Mouse (Mus musculus) lung, adult 18-20 months (tissue): Measurements from ENCODE around the gene Pi4k2a.
"Not testable (repeated sequence)": the region's sequence is repeated elsewhere in the genome, so short reads cannot be mapped to it uniquely, and the experiment has no call there.

ENCODE experiments used
- DNase-seq, 2 experiments: peaks; one replicate each; pipeline ENCODE4 v3.0.0; 2022; ENCODE audit warnings: mixed read lengths in 2 of 2

Gene Pi4k2a

DNA sequence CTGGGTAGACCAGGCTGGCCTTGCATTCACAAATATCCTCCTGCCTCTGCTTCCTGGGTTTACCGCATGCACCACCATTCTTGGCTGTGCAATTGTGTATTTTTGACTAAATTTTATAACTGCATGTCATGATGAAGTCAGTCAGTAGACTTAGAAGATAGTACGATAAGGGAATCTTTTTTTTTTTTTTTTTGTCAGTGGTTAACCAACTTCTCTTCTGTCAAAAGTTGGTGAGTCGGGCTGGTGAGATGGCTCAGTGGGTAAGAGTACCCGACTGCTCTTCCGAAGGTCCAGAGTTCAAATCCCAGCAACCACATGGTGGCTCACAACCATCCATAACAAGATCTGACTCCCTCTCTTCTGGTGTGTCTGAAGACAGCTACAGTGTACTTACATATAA, 8.7 kb upstream of the Pi4k2a start:
- not testable (repeated sequence) for DNase-seq

- no peak for DNase-seq
Observed at GRCm38 (mm10) chr19:42085690-42086089, 4.6 kb upstream of the Pi4k2a start.

DNA sequence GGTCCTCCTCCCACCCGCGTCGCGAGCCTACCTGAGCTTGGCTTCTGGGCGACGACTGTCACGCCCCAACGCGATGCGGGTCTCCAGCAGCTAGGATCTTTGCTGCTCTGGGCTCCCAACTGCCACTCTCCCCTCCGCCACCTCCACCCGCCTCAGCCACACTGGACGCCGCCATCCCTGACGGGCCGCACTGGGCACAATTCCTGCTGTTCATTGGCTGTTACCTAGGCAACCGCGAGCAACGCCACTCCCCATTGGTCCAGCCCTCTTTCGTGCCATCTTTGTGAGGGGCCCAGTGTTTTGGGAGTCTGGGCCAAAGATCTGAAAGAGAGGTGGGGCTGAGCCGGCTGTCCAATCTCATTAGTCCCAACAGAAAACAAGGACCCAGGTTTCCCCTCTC, 4.1 kb upstream of the Pi4k2a start, which contains the start of gene Morn4:
Gene Morn4, minus strand, starts transcription at position 192 of the 400 bp plus-strand sequence.
- peak; percentile 69 to 80 for DNase-seq

- DNase-seq: peak; percentile 75 to 78
Observed at GRCm38 (mm10) chr19:42089103-42089747, 1.0 kb upstream of the Pi4k2a start.

- peak in 1 of 2 experiments; percentile 46 for DNase-seq
Observed at GRCm38 (mm10) chr19:42090637-42091141, 419 bp downstream of the Pi4k2a start.

- DNase-seq: no peak
Observed at GRCm38 (mm10) chr19:42099406-42099805, 9.1 kb downstream of the Pi4k2a start.

GRCm38 (mm10) chr19:42104681-42105080, 14.4 kb downstream of the Pi4k2a start:
- no peak for DNase-seq

- peak; percentile 51 to 74 for DNase-seq
Observed at GRCm38 (mm10) chr19:42115783-42116335, 25.6 kb downstream of the Pi4k2a start.

DNA sequence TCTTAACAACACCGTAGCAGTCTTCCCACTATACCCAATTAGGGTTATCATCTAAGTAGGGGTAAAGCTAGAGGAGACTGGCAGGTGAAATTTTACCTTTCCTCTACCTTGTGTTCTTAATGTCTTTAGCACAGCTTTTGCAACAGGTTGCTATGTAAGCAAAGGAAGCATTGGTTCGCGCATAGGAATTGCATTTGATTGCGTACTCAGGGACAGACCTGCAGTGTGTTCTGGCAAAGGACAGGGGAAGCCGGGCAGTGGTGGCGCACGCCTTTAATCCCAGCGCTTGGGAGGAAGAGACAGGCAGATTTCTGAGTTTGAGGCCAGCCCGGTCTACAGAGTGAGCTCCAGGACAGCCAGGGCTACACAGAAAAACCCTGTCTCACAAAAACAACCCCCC, 27.9 kb downstream of the Pi4k2a start:
- DNase-seq: no peak

DNA sequence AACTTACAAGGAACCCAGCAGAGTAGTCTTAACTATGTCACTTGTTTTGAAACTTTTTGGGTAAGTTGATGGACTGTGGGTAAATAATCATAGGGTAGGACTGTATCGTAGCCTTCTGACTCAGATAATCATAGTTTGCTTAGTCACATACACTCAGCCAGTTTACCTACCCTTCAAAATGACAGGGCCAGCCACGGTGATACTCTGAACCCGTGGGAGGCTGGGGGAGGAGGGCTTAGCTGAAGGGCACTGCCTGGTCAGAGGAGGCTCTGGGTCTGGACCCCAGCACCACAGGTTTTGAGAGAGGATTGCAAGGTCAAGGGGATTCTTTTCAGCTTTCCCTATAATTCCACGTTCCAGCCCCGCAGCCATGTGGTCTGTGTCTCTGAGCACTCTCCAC, 28.3 kb downstream of the Pi4k2a start:
- DNase-seq: no peak

DNA sequence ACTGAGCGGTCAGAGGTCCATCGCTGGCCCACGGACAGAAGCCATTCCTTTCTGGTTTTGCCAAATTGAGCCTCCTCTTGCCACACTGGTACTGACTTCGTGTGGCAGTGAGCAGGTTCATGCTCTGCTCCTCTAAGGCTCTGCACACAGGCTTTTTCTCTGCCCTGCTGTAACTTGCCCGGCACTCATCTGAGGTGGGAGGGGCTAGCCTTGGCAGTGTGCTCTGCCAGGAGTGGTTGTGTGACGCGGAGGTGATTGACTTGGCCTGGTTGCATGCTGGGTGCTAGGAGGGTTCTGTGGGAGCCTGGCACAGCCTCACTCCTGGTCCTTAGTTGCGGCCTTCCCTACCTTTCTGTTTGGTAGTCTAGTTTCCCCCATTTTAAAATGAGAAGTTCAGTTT, 30.2 kb downstream of the Pi4k2a start:
- DNase-seq: peak; percentile 62 to 75

- no peak for DNase-seq
Observed at GRCm38 (mm10) chr19:42124684-42125083, 34.4 kb downstream of the Pi4k2a start.

DNA sequence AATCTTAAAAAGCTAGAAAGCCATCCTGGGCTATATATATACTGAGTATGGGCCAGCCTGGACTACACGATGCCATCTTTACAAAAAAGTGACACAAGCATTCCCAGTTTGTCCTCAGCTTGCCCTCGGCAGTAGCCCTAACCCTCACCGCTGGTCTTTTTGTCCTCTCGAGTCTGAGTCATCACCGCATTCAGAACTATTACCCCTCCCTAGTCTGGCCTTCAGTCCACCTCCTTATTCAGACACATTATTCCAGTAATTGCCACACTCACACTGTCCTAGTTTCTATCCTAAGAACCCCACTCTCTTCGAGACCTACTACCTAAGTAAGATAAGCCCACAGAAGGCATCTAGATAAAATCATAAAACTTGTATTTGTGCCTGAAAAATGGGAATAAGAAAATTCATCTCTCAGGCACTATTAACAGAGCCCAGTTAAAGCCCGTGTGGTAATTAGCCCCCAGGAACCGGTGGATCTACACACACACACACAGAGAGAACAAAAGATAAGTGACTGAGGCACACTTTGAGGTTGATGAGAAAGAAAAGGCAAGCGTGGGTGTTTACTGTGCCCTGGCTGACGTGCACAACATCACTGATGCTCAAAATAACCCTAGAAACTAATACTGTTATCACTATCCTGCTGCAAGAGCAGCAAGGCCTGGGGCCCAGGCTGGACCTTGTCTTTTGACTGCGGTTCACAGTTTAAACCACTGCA, 35.4 kb downstream of the Pi4k2a start:
- DNase-seq: no peak

- no peak for DNase-seq
Observed at GRCm38 (mm10) chr19:42126219-42126605, 35.9 kb downstream of the Pi4k2a start.

DNA sequence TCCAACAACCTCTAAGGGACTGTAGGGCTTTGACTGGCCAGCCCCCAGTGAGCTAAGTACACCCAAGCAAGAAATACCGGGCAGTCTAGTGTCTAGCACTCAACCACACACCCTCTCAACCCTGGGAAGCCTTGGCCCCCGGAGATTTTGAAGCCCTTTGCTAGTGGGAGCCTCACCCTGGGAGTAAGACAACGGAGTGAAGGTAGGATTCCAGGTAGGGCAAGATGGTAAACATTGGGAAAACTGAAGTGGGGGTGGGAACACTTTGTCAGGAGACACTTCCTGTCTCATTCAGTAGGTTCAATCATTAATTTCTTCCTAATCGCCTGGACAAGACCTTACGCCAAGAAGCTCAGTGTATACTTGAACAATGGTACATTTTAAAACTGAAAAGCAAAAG, 36.8 kb downstream of the Pi4k2a start:
- peak in 1 of 2 experiments; percentile 68 for DNase-seq

GRCm38 (mm10) chr19:42128052-42128740, 37.9 kb downstream of the Pi4k2a start:
- DNase-seq: no peak

DNA sequence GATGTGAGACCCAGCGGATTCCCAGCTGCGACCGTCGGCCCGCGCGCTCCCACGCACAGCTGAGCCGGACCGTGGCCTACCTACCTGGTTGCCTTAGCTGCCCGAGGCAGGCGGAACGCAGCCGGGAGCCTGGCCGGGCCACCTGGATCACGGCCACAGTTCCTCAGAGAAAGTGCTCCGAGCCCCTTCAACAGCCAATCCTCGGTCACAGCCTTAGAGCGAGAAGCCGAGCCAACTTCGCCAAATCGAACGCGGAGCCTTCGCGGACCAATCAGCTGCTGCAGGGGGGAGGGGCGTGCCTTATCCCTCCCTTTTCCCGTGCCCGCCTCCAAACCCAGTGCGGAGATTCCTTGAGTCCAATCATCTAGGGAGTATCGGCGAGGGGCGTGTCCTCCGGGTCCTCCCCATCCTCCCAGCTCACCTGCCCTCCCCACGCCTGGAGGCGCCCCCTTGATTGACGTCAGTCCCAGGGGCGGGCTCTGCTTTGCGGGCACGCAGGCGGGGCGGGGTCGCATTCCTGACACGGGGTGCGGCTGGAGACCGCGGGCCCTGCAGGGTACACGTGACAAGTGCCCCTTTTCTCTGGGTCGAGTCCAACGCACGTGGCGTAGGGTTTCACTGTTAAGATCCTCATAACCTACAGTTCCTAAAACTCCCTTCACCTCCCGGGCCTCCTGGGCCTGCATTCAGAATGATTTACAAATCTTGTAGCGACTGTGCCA, 38.7 kb downstream of the Pi4k2a start, which contains the start of gene Avpi1:
Gene Avpi1, minus strand, starts transcription at position 273 of the 722 bp plus-strand sequence.
- DNase-seq: peak; percentile 100

GRCm38 (mm10) chr19:42129509-42130293, 39.4 kb downstream of the Pi4k2a start:
- no peak for DNase-seq

DNA sequence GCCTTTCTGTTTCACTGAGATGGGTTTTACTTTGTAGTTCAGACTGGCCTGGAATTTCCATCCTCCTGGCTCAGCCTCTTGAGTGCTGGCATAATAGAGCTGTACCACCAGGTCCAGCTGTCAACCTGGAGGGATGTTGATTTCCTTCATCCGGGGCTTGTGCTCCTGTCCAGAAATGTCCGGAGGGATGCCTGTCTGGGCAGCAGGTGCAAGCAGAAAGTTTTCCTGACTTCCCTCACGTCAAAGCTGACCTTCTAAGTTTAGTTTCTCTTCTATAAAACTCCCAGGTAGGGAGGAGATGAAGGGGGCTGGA, 40.0 kb downstream of the Pi4k2a start:
- no peak for DNase-seq

DNA sequence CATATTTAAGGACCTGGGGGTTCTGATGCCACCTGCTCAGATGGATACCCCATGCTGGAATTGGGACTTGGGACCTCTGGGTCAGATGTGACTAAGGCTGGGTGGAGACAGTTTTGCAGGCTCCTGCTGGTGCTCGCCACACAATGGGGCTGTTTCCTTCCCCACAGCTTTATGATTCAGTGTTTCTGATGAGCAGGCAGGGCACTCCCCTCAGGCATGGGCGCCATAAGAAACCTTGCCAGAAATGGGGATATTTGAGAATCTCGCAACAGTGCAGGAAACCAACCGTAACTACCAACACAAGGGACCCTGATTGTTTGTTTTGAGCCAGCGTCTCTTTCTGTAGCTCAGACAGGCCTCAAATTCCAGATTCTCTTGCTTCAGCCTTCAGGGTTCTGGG, 40.8 kb downstream of the Pi4k2a start:
- DNase-seq: peak; percentile 63 to 64

- DNase-seq: no peak
Observed at GRCm38 (mm10) chr19:42135070-42135469, 44.8 kb downstream of the Pi4k2a start.

DNA sequence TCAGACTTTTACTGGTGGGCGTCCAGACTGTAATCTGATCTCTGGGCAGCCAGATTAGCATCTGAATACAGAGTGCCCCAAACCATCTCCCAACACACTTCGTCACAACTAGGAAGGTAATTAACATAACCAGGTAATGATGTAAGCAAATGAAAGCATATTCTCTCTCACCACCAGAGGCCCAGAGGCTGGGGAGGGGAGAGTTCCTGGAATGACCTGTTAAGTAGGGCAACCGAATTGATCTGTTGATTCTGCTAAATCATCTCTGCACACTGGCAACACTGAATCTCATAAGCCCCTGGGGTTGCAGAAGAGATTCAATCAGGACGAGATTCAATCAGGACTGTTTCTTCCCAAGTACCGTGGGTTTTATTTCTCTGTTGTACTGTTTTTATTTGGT, 45.9 kb downstream of the Pi4k2a start:
- no peak for DNase-seq
